9 mouse cellular contexts compared by ENCODE assay signal in genomic region chr3:88407090-88407489, GRCm38 (mm10). TPM values are rescaled to one million over a fixed set of nuclear protein-coding genes. Genes with fewer than 3 reads are reported as not detected.
DNase-seq lines count a peak whose midpoint lies in the region; ATAC-seq lines count a peak whose summit lies in the region.
"Had no signal": no experiment of that assay in that cellular context is flagged by ENCODE, and none has a peak within 500 bp of the region (broad histone marks: within the 10 kb centered on the region; RNA-seq: fewer than 3 reads in every experiment).

No protein-coding gene starts in this region.

- H3K4me1 ChIP-seq in liver, embryonic 12.5 days, result peaks cover 49% of the 10 kb centered on the region

- WGBS in liver, embryonic 12.5 days (ENCODE audit: insufficient replicate concordance), result 8% methylated on average over 2 of the region's 2 CpGs

- intact Hi-C loops in gastrocnemius, postnatal 14 days (cut with DNase I; ENCODE audit: low total_unique reads), result loop anchor here (2.0 to 5.0 kb wide), 2 partner anchors 62 to 115 kb away; no protein-coding TSS in a partner anchor

- peak; percentile 36 for ATAC-seq in CD4-positive, CD25-positive, alpha-beta regulatory T cell, adult 4 months
- ATAC-seq in liver, embryonic 12.5 days, result no peak
- ATAC-seq in neutrophil, adult 5-6 weeks (ENCODE audit: extremely low read depth, insufficient number of reproducible peaks, low FRiP score, poor library complexity, severe bottlenecking), result peak; percentile 68

- 0 out of 2 replicates have a peak overlapping the region, but pooled peaks have one; percentile 18 for H3K9ac ChIP-seq in liver, embryonic 12.5 days

- H3K27me3 ChIP-seq in liver, embryonic 12.5 days (replicated peaks), result no peaks in the 10 kb centered on the region

- no peaks in the 10 kb centered on the region for H3K9me3 ChIP-seq in liver, embryonic 12.5 days (replicated peaks)

- peaks cover 67% of the 10 kb centered on the region for H3K36me3 ChIP-seq in liver, embryonic 12.5 days

- H3K27ac ChIP-seq in liver, embryonic 12.5 days, result peak overlapping the region; percentile 46; the same call in 1 of the 2 replicates
- H3K27ac ChIP-seq: macrophage had no signal

- peak overlapping the region; percentile 8; the same call in 1 of the 2 replicates for H3K4me2 ChIP-seq in liver, embryonic 12.5 days

- H3K4me3 ChIP-seq in liver, embryonic 12.5 days, result no peak overlapping the region

- peak; percentile 92 for DNase-seq in adipocyte (ENCODE audit: low spot score)
- DNase-seq in embryo, embryonic 11 days, result peak; percentile 88
- peak; percentile 53 for DNase-seq in gastrocnemius, postnatal 14 days
- DNase-seq in kidney, postnatal 10 days, result peak; percentile 77
- DNase-seq in urinary bladder, postnatal 36 days (ENCODE audit: low spot score in 2 of 2), result peak; percentile 36 to 56

RNA-seq across cellular contexts. Expression of gene Pmf1, which starts 3.0 kb away (rescaled TPM):
- 10 to 100 TPM; 37.2 to 52.9 TPM for polyA plus RNA-seq in CD4-positive, CD25-positive, alpha-beta regulatory T cell, adult 4 months (2017; shearing (Covaris generic))
- 10 to 100 TPM; 30.1 to 31.9 TPM for total RNA-seq in gastrocnemius, postnatal 14 days (2021)
- 104 and 115 TPM in 2 replicates for polyA plus RNA-seq in liver, embryonic 12.5 days (2016; fragmentation: Nextera tagmentation; extraction: Ambion mirVana)
- total RNA-seq in neutrophil, adult 5-6 weeks (2017), result 21.1 and 22.1 TPM in 2 replicates

RNA-seq across cellular contexts. Expression of gene Slc25a44, which starts 17.8 kb away (rescaled TPM):
- polyA plus RNA-seq in CD4-positive, CD25-positive, alpha-beta regulatory T cell, adult 4 months (2017; shearing (Covaris generic)), result 10 to 100 TPM; 17.5 to 18.5 TPM
- total RNA-seq in gastrocnemius, postnatal 14 days (2021), result 10 to 100 TPM; 11.4 to 11.9 TPM
- polyA plus RNA-seq in liver, embryonic 12.5 days (2016; fragmentation: Nextera tagmentation; extraction: Ambion mirVana), result 14.0 and 14.9 TPM in 2 replicates
- total RNA-seq in neutrophil, adult 5-6 weeks (2017), result 20.9 and 26.2 TPM in 2 replicates

RNA-seq across cellular contexts. Expression of gene Bglap, which starts 22.8 kb away (rescaled TPM):
- polyA plus RNA-seq in CD4-positive, CD25-positive, alpha-beta regulatory T cell, adult 4 months (2017; shearing (Covaris generic)), result not detected
- total RNA-seq in gastrocnemius, postnatal 14 days (2021), result not detected
- not detected in 2 replicates for polyA plus RNA-seq in liver, embryonic 12.5 days (2016; fragmentation: Nextera tagmentation; extraction: Ambion mirVana)
- not detected in 2 replicates for total RNA-seq in neutrophil, adult 5-6 weeks (2017)
- polyA plus RNA-seq: macrophage had no signal

RNA-seq across cellular contexts. Expression of gene Bglap2, which starts 28.6 kb away (rescaled TPM):
- polyA plus RNA-seq in CD4-positive, CD25-positive, alpha-beta regulatory T cell, adult 4 months (2017; shearing (Covaris generic)), result not detected
- not detected for total RNA-seq in gastrocnemius, postnatal 14 days (2021)
- polyA plus RNA-seq in liver, embryonic 12.5 days (2016; fragmentation: Nextera tagmentation; extraction: Ambion mirVana), result not detected in 2 replicates
- not detected in 2 replicates for total RNA-seq in neutrophil, adult 5-6 weeks (2017)
- polyA plus RNA-seq: macrophage had no signal

RNA-seq across cellular contexts. Expression of gene Bglap3, which starts 34.5 kb away (rescaled TPM):
- polyA plus RNA-seq in CD4-positive, CD25-positive, alpha-beta regulatory T cell, adult 4 months (2017; shearing (Covaris generic)), result not detected
- not detected for total RNA-seq in gastrocnemius, postnatal 14 days (2021)
- polyA plus RNA-seq in liver, embryonic 12.5 days (2016; fragmentation: Nextera tagmentation; extraction: Ambion mirVana), result 0.11 and 0.13 TPM in 2 replicates
- not detected in 2 replicates for total RNA-seq in neutrophil, adult 5-6 weeks (2017)
- polyA plus RNA-seq: macrophage had no signal
